Mouse (Mus musculus): ENCODE results near the gene Cadps2.

GRCm38 (mm10) chr6:23376327-23376726, 462.9 kb downstream of the Cadps2 start:
- TF ChIP-seq POLR2A (IDR thresholded peaks at IDR 0.05; ENCODE audit: borderline replicate concordance, insufficient read depth, low read length) (no peak), CTCF (IDR thresholded peaks at IDR 0.05; ENCODE audit: borderline replicate concordance, insufficient read depth, low read depth, low read length) (no peak)

Measured in cerebellum, adult 2 months (tissue).